Mouse (Mus musculus): ENCODE measurements around the gene Nkain2.

Nkain2 gene

GRCm38 (mm10) chr10:32576559-32577275 is 313.5 kb downstream of the Nkain2 start:
- DNase-seq (ENCODE audit: inconsistent ontology term) = peak; percentile 4

GRCm38 (mm10) chr10:32557673-32558072 is 332.6 kb downstream of the Nkain2 start:
- DNase-seq (ENCODE audit: inconsistent ontology term) = no peak

GRCm38 (mm10) chr10:32536057-32536456 is 354.2 kb downstream of the Nkain2 start:
- no peak for DNase-seq (ENCODE audit: inconsistent ontology term)

- no peak for DNase-seq (ENCODE audit: inconsistent ontology term)
Observed at GRCm38 (mm10) chr10:32510821-32511220, 379.4 kb downstream of the Nkain2 start.

DNA sequence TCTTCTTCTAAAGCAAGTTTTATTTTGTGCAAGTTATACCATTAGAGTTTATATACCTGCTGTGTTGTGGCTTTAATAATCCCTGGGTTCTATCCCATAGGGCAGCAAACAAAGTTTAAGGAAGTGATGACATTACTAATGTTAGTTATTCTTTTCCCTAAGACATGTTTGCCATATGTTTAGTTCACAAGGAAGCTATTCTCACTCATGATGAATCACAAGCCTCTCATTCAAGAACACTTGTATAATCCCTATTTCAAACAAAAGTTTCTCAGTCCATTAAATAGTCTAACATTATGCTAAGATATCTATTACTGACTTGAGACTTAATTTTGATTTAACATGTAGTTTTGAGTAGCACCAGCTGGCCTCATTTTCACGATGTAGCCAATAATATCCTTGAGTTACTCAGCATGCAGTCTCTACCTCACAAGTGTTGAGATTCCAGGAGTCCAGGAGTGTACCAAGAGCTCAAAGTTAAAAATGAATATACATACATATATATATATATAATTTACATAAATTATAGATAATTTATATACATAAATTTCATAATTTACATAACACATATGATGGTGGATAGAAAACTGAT is 395.6 kb downstream of the Nkain2 start:
- DNase-seq (ENCODE audit: inconsistent ontology term) = no peak

GRCm38 (mm10) chr10:32493600-32493999 is 396.7 kb downstream of the Nkain2 start:
- DNase-seq (ENCODE audit: inconsistent ontology term) = no peak

DNA sequence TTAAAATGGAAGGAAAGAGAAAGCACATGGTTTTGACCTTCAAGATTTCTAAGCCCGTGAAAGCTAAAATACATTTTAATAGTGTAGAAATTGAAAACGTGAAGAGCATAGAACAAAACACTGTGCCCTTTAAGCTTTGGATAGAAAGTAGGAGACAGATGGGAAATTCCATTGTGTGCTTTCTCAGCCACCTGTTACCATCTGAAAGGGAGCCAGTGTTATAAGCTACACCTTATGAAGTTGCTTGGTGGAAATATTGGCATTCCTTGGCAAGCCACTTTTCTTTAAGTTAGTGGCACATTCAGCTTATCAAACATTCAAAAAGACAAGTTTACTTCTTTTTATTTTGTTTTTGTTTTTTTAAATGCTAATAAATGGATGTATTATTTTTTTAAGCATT is 427.5 kb downstream of the Nkain2 start:
- DNase-seq (ENCODE audit: inconsistent ontology term) = no peak

DNA sequence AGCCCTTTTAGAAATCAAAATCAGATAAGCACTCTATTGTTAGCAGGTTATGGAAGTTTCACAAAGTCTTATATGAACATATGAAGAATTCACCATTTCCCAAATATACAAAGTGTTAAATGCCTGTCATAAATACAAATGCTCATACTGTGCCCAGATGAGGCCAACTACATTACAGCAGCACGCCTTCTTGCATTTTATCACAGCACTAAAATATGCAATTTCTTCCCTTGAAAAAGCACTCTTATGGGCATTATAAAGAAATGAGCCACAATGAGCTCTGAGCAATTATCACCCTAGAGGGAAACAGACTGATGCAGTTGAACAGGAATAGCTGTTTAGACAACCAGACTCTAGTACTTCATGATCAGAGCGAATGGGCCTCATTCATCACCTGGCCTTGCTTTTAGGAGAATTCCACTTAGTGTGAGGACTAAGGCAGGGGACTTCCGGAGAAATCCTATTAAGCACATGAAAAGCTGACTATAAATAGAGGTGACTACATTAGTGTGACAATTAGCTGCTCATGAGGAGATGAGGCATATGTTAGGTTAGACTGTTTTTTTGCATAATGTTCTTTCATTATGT is 450.2 kb downstream of the Nkain2 start:
- no peak for DNase-seq (ENCODE audit: inconsistent ontology term)

GRCm38 (mm10) chr10:32414228-32414627 is 476.0 kb downstream of the Nkain2 start:
- DNase-seq (ENCODE audit: inconsistent ontology term) = no peak

DNA sequence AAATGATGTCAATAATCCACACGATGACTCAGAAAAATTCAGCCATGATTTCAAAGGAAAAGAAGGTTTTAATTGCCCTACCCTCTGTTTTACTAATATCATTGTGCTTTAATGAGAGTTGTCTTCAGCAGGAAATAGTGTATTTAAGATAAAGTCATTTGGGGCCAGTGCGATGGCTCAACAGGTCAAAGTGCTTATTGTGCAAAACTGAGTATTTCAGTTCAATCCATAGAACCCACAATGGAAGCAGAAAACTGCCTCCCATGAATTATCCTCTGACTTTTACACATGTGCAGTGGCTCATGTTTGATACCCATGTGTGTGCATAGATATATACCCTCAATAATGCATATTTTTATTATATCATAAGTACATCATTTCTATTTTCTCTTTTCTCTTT is 478.9 kb downstream of the Nkain2 start:
- no peak for DNase-seq (ENCODE audit: inconsistent ontology term)

DNA sequence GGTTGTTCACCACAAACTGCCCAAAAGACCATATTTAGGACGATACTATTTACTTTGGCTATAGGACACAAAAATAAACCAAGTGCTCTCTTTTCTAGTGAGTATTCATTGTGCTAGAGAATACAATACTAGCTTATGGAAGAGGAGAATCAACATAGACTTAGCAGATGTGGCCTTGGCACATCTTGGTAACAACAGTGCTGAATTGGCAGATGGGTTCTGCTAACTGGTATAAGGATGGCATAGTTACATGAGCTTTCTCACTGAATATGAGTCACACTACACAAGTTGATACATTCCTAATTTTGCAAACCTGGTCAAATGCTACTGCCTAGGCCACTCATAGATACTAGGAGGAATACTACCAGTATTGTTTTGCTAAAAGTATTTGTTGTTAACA is 489.3 kb downstream of the Nkain2 start:
- no peak for DNase-seq (ENCODE audit: inconsistent ontology term)

- no peak for DNase-seq (ENCODE audit: inconsistent ontology term)
Observed at GRCm38 (mm10) chr10:32393859-32394521, 496.3 kb downstream of the Nkain2 start.

DNA sequence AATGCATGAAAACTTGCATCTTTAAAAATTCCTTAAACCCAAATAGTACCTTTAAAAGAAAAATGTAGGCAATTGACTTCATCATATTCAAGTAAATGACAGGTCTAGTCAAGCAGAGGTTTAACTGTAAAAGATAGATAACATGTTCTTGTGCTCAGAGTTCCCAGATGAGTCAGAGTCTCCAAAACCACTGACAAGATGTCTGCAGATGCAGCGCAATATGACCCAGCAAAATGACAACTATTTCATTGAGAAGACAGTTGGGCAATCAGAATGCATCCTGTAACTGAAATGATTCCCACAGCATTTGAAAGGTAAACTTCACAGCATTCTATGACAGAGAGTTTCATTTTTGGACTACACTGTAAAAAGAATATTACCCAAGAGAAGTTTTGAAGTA is 496.9 kb downstream of the Nkain2 start:
- DNase-seq (ENCODE audit: inconsistent ontology term) = no peak

GRCm38 (mm10) chr10:32312754-32313153 is 577.5 kb downstream of the Nkain2 start:
- DNase-seq (ENCODE audit: inconsistent ontology term) = no peak

DNA sequence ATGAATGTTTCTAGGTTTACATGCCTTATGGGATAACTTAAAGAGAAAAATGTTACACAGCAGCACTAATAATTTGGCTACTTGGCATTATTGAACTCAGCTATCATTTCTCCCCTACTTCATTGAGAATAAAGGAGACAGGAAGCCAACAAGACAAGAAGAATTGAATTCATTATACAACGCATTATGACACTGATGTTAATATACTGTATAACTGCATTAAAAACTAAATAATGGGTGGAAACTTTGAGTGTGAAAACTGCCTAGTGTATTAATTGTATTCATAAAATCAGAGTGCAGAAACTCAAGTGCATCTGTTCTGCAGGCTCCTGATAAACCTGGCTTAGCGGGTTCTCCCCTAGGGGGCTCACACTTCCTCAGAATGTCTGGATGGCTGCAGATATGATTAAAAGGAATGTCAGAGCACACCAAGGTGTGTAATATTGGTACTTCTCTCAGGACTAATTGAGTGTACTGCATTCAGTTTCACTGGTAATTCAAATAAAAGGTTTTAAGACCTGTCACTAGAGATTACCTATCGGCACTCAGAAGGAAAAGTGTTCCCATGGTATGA is 589.2 kb downstream of the Nkain2 start:
- DNase-seq (ENCODE audit: inconsistent ontology term) = no peak

DNA sequence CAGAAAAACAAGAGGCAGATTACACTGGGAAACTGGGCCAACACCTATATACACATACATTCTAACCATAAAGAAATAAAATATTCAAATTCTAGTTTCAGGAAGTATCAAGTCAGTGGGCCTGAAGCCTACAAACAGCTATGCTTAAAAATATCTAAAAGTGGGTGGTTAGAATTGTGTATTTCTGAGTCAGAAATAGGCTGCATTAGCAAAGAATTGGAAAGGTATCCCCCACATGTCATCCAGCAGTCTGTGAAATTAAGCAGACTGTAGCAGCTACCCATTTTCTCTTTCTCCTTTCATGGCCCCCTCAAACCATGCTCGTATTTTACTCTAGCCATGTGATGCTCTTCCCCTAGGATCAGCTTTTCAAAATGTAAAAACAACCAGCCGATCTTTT is 599.8 kb downstream of the Nkain2 start:
- DNase-seq (ENCODE audit: inconsistent ontology term) = no peak

- no peak for DNase-seq (ENCODE audit: inconsistent ontology term)
Observed at GRCm38 (mm10) chr10:32283690-32284089, 606.6 kb downstream of the Nkain2 start.

- DNase-seq (ENCODE audit: inconsistent ontology term) = no peak
Observed at GRCm38 (mm10) chr10:32243266-32243882, 646.9 kb downstream of the Nkain2 start.

DNA sequence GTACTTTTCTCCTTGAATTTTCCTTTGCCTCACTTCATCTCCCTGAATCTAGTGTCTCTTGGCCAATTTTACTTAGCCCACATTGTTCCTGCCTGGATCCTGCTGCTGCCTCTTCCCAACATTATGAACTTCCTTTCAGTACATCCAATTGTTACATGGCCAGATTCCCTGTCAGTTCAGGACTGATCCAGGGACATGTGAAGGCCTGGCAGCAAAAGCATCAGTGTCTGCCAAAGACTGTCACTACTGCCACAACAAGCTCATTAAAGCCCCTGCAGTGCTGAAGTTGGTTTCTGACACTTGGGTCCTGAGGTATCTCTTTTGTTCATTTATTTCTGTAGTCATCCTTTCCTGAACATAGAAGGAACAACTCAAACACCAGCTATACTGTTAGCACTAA is 649.1 kb downstream of the Nkain2 start:
- no peak for DNase-seq (ENCODE audit: inconsistent ontology term)

DNA sequence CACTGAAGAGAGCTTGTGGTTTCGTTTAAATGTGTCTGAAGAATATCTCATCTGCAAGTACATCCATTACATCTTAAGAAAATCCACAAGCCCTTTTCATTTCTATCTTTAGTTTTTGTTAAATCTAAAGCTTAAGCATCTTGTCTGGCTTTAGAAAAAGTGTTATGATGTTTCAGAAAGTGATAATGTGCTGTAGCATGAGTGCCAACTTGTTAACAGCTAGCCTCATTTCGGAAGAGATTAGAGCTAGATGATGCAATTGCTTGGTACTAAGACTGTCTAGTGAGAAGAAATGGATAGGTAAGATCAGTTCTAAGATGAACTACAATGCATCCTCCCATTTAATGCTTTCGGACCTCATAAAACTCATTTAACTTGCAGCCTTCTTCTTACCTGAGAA is 707.3 kb downstream of the Nkain2 start:
- DNase-seq (ENCODE audit: inconsistent ontology term) = no peak

- DNase-seq (ENCODE audit: inconsistent ontology term) = no peak
Observed at GRCm38 (mm10) chr10:32091354-32091753, 798.9 kb downstream of the Nkain2 start.

DNA sequence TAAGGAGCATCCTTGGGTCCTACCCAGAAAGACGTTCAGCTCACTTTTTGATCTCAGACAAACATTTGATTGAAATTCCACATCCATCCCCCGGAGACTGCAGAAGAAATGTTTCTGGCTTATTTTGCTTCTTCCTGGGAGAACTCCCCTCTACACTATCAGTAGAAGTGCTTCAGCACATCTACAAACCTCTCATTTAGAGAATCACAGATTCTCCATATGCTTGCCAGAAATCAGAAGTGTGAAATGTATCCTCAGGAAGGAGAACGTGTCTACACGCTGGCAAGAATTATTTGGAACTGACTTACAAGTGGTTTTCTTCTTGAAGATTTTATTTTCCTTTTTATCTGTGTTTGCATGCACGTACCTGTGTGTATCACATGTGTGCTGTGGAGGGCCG is 829.9 kb downstream of the Nkain2 start:
- DNase-seq (ENCODE audit: inconsistent ontology term) = no peak
